ENCODE assay signal across 11 mouse cellular contexts in genomic region chr11:115393721-115394325, GRCm38 (mm10). TPM values are rescaled to one million over a fixed set of nuclear protein-coding genes. Genes with fewer than 3 reads are reported as not detected.
DNase-seq lines count a peak whose midpoint lies in the region; ATAC-seq lines count a peak whose summit lies in the region.
"Had no signal": no experiment of that assay in that cellular context is flagged by ENCODE, and none has a peak within 500 bp of the region (broad histone marks: within the 10 kb centered on the region; RNA-seq: fewer than 3 reads in every experiment).

No protein-coding gene starts in this region.

- H3K4me2 ChIP-seq in hindbrain, embryonic 12.5 days (replicated peaks) = no peak overlapping the region
- H3K4me2 ChIP-seq in liver, embryonic 13.5 days = peak overlapping the region; percentile 45
- H3K4me2 ChIP-seq in forebrain, embryonic 16.5 days (ENCODE audit: low read length) = no peak overlapping the region
- H3K4me2 ChIP-seq: embryonic facial prominence, embryonic 13.5 days had no signal

- H3K4me3 ChIP-seq in hindbrain, embryonic 10.5 days = peak overlapping the region; percentile 22; the same call in 1 of the 2 replicates
- H3K4me3 ChIP-seq in hindbrain, embryonic 12.5 days = no peak overlapping the region
- H3K4me3 ChIP-seq in liver, embryonic 13.5 days (replicated peaks) = peak overlapping the region; percentile 30
- no peak overlapping the region for H3K4me3 ChIP-seq in forebrain, embryonic 16.5 days (replicated peaks; ENCODE audit: low read length)
- H3K4me3 ChIP-seq in midbrain, embryonic 10.5 days = no peak overlapping the region
- H3K4me3 ChIP-seq: embryonic facial prominence, embryonic 13.5 days had no signal

- H3K27ac ChIP-seq in hindbrain, embryonic 10.5 days = no peak overlapping the region
- H3K27ac ChIP-seq in hindbrain, embryonic 12.5 days = no peak overlapping the region
- H3K27ac ChIP-seq in liver, embryonic 13.5 days = no peak overlapping the region
- no peak overlapping the region for H3K27ac ChIP-seq in forebrain, embryonic 16.5 days (ENCODE audit: low read length)
- H3K27ac ChIP-seq in midbrain, embryonic 10.5 days (replicated peaks) = no peak overlapping the region
- H3K27ac ChIP-seq: embryonic facial prominence, embryonic 13.5 days had no signal

- H3K27me3 ChIP-seq in hindbrain, embryonic 10.5 days (ENCODE audit: insufficient read depth, poor library complexity, severe bottlenecking) = peaks cover 14% of the 10 kb centered on the region
- H3K27me3 ChIP-seq in hindbrain, embryonic 12.5 days = no peaks in the 10 kb centered on the region
- peaks cover 23% of the 10 kb centered on the region for H3K27me3 ChIP-seq in liver, embryonic 13.5 days
- no peaks in the 10 kb centered on the region for H3K27me3 ChIP-seq in forebrain, embryonic 16.5 days (replicated peaks; ENCODE audit: control insufficient read depth, insufficient read depth, low read length)
- H3K27me3 ChIP-seq in midbrain, embryonic 10.5 days (ENCODE audit: low read depth, poor library complexity, severe bottlenecking) = peaks cover 20% of the 10 kb centered on the region; the same call in 1 of the 2 replicates
- H3K27me3 ChIP-seq: embryonic facial prominence, embryonic 13.5 days had no signal

- 66% methylated on average over 34 of the region's 34 CpGs for WGBS in hindbrain, embryonic 10.5 days
- WGBS in hindbrain, embryonic 12.5 days = 63% methylated on average over 34 of the region's 34 CpGs
- 57% methylated on average over 34 of the region's 34 CpGs for WGBS in liver, embryonic 13.5 days (ENCODE audit: insufficient replicate concordance)
- 74% methylated on average over 34 of the region's 34 CpGs for WGBS in forebrain, embryonic 16.5 days
- WGBS in midbrain, embryonic 10.5 days = 65% methylated on average over 34 of the region's 34 CpGs

- no peaks in the 10 kb centered on the region; the same call in 1 of the 2 replicates for H3K4me1 ChIP-seq in hindbrain, embryonic 10.5 days (replicated peaks)
- H3K4me1 ChIP-seq in hindbrain, embryonic 12.5 days = no peaks in the 10 kb centered on the region
- peaks cover 5% of the 10 kb centered on the region; the same call in 1 of the 2 replicates for H3K4me1 ChIP-seq in liver, embryonic 13.5 days (replicated peaks)
- H3K4me1 ChIP-seq in forebrain, embryonic 16.5 days (replicated peaks; ENCODE audit: control insufficient read depth, insufficient read depth, low read length) = no peaks in the 10 kb centered on the region
- H3K4me1 ChIP-seq in midbrain, embryonic 10.5 days = 0 out of 2 replicates have a peak, but pooled peaks cover 6% of the 10 kb centered on the region
- H3K4me1 ChIP-seq: embryonic facial prominence, embryonic 13.5 days had no signal

- no peak for ATAC-seq in hindbrain, embryonic 12.5 days (ENCODE audit: low FRiP score)
- no peak for ATAC-seq in liver, embryonic 13.5 days (ENCODE audit: low read depth)
- ATAC-seq in forebrain, embryonic 16.5 days = no peak

- H3K36me3 ChIP-seq in hindbrain, embryonic 10.5 days = peaks cover 75% of the 10 kb centered on the region
- peaks cover 68% of the 10 kb centered on the region for H3K36me3 ChIP-seq in hindbrain, embryonic 12.5 days
- no peaks in the 10 kb centered on the region for H3K36me3 ChIP-seq in liver, embryonic 13.5 days
- peaks cover 21% of the 10 kb centered on the region for H3K36me3 ChIP-seq in forebrain, embryonic 16.5 days (ENCODE audit: control insufficient read depth, insufficient read depth)
- H3K36me3 ChIP-seq in midbrain, embryonic 10.5 days = peaks cover 76% of the 10 kb centered on the region

- no peak overlapping the region for H3K9ac ChIP-seq in hindbrain, embryonic 12.5 days
- H3K9ac ChIP-seq in liver, embryonic 13.5 days = no peak overlapping the region
- no peak overlapping the region for H3K9ac ChIP-seq in forebrain, embryonic 16.5 days (replicated peaks; ENCODE audit: low read depth, low read length)
- H3K9ac ChIP-seq: embryonic facial prominence, embryonic 13.5 days had no signal

- no peaks in the 10 kb centered on the region for H3K9me3 ChIP-seq in hindbrain, embryonic 10.5 days
- H3K9me3 ChIP-seq in hindbrain, embryonic 12.5 days (replicated peaks) = no peaks in the 10 kb centered on the region
- H3K9me3 ChIP-seq in liver, embryonic 13.5 days (replicated peaks) = no peaks in the 10 kb centered on the region
- H3K9me3 ChIP-seq in forebrain, embryonic 16.5 days (ENCODE audit: control insufficient read depth, low read length) = no peaks in the 10 kb centered on the region
- H3K9me3 ChIP-seq in midbrain, embryonic 10.5 days (replicated peaks) = no peaks in the 10 kb centered on the region
- H3K9me3 ChIP-seq: embryonic facial prominence, embryonic 13.5 days had no signal

- DNase-seq in hindbrain, embryonic 10.5 days (ENCODE audit: low spot score) = no peak
- DNase-seq in WW6 (ENCODE audit: low read depth, low spot score) = peak; percentile 71
- DNase-seq in cerebellum, adult 9-11 months = peak; percentile 88
- no peak for DNase-seq in liver, embryonic 13.5 days
- DNase-seq in urinary bladder, postnatal 10 days (ENCODE audit: low spot score) = no peak
- DNase-seq in midbrain, embryonic 10.5 days (ENCODE audit: low spot score) = no peak
- DNase-seq: gastrocnemius, postnatal 10 days; layer of hippocampus, adult 9-11 months had no signal

RNA-seq across cellular contexts. Expression of gene Mrpl58, which starts 9.7 kb away (rescaled TPM):
- 228 and 253 TPM in 2 replicates for polyA plus RNA-seq in hindbrain, embryonic 10.5 days (2016; fragmentation: Nextera tagmentation; extraction: Ambion mirVana)
- polyA plus RNA-seq in hindbrain, embryonic 12.5 days (2016; fragmentation: Nextera tagmentation; extraction: Ambion mirVana) = 180 and 190 TPM in 2 replicates
- polyA plus RNA-seq in liver, embryonic 13.5 days (2015; fragmentation: Nextera tagmentation; extraction: Ambion mirVana) = 103 and 104 TPM in 2 replicates
- 158 and 176 TPM in 2 replicates for polyA plus RNA-seq in forebrain, embryonic 16.5 days (2015; fragmentation: Nextera tagmentation; extraction: Ambion mirVana)
- 256 and 270 TPM in 2 replicates for polyA plus RNA-seq in midbrain, embryonic 10.5 days (2016; fragmentation: Nextera tagmentation; extraction: Ambion mirVana)

RNA-seq across cellular contexts. Expression of gene Cdr2l, which starts 12.1 kb away (rescaled TPM):
- polyA plus RNA-seq in hindbrain, embryonic 10.5 days (2016; fragmentation: Nextera tagmentation; extraction: Ambion mirVana) = 16.1 and 21.4 TPM in 2 replicates
- polyA plus RNA-seq in hindbrain, embryonic 12.5 days (2016; fragmentation: Nextera tagmentation; extraction: Ambion mirVana) = 27.6 and 28.8 TPM in 2 replicates
- 1.5 and 1.7 TPM in 2 replicates for polyA plus RNA-seq in liver, embryonic 13.5 days (2015; fragmentation: Nextera tagmentation; extraction: Ambion mirVana)
- 16.8 and 18.3 TPM in 2 replicates for polyA plus RNA-seq in forebrain, embryonic 16.5 days (2015; fragmentation: Nextera tagmentation; extraction: Ambion mirVana)
- polyA plus RNA-seq in midbrain, embryonic 10.5 days (2016; fragmentation: Nextera tagmentation; extraction: Ambion mirVana) = 16.1 and 19.7 TPM in 2 replicates

RNA-seq across cellular contexts. Expression of gene Atp5h, which starts 25.9 kb away (rescaled TPM):
- 878 and 961 TPM in 2 replicates for polyA plus RNA-seq in hindbrain, embryonic 10.5 days (2016; fragmentation: Nextera tagmentation; extraction: Ambion mirVana)
- 810 and 835 TPM in 2 replicates for polyA plus RNA-seq in hindbrain, embryonic 12.5 days (2016; fragmentation: Nextera tagmentation; extraction: Ambion mirVana)
- 633 and 650 TPM in 2 replicates for polyA plus RNA-seq in liver, embryonic 13.5 days (2015; fragmentation: Nextera tagmentation; extraction: Ambion mirVana)
- 641 and 688 TPM in 2 replicates for polyA plus RNA-seq in forebrain, embryonic 16.5 days (2015; fragmentation: Nextera tagmentation; extraction: Ambion mirVana)
- 926 and 929 TPM in 2 replicates for polyA plus RNA-seq in midbrain, embryonic 10.5 days (2016; fragmentation: Nextera tagmentation; extraction: Ambion mirVana)

RNA-seq across cellular contexts. Expression of gene Kctd2, which starts 26.1 kb away (rescaled TPM):
- 15.0 and 20.1 TPM in 2 replicates for polyA plus RNA-seq in hindbrain, embryonic 10.5 days (2016; fragmentation: Nextera tagmentation; extraction: Ambion mirVana)
- polyA plus RNA-seq in hindbrain, embryonic 12.5 days (2016; fragmentation: Nextera tagmentation; extraction: Ambion mirVana) = 30.0 and 33.0 TPM in 2 replicates
- 2.5 and 4.1 TPM in 2 replicates for polyA plus RNA-seq in liver, embryonic 13.5 days (2015; fragmentation: Nextera tagmentation; extraction: Ambion mirVana)
- 18.9 and 20.2 TPM in 2 replicates for polyA plus RNA-seq in forebrain, embryonic 16.5 days (2015; fragmentation: Nextera tagmentation; extraction: Ambion mirVana)
- polyA plus RNA-seq in midbrain, embryonic 10.5 days (2016; fragmentation: Nextera tagmentation; extraction: Ambion mirVana) = 9.9 and 18.8 TPM in 2 replicates

RNA-seq across cellular contexts. Expression of gene Hid1, which starts 26.3 kb away (rescaled TPM):
- polyA plus RNA-seq in hindbrain, embryonic 10.5 days (2016; fragmentation: Nextera tagmentation; extraction: Ambion mirVana) = 11.3 and 14.8 TPM in 2 replicates
- 26.5 and 28.0 TPM in 2 replicates for polyA plus RNA-seq in hindbrain, embryonic 12.5 days (2016; fragmentation: Nextera tagmentation; extraction: Ambion mirVana)
- polyA plus RNA-seq in liver, embryonic 13.5 days (2015; fragmentation: Nextera tagmentation; extraction: Ambion mirVana) = 1.1 and 1.2 TPM in 2 replicates
- 46.6 and 58.2 TPM in 2 replicates for polyA plus RNA-seq in forebrain, embryonic 16.5 days (2015; fragmentation: Nextera tagmentation; extraction: Ambion mirVana)
- 12.1 and 18.1 TPM in 2 replicates for polyA plus RNA-seq in midbrain, embryonic 10.5 days (2016; fragmentation: Nextera tagmentation; extraction: Ambion mirVana)

Comparison
In these comparisons a context has a peak if more than half of its experiments do, and no peak if none do; other contexts are left out.
1. H3K4me3 ChIP-seq: peak in hindbrain, embryonic 10.5 days (single experiment) and liver, embryonic 13.5 days (single experiment); none in hindbrain, embryonic 12.5 days (single experiment), forebrain, embryonic 16.5 days (single experiment) and midbrain, embryonic 10.5 days (single experiment).
2. DNase-seq: peak in WW6 (single experiment) and cerebellum, adult 9-11 months (single experiment); none in hindbrain, embryonic 10.5 days (single experiment), liver, embryonic 13.5 days (single experiment), urinary bladder, postnatal 10 days (single experiment) and midbrain, embryonic 10.5 days (single experiment).